Mouse (Mus musculus) macrophage (primary cell): ENCODE measurements around the gene Hoxa3. TPM values are rescaled to one million over a fixed set of nuclear protein-coding genes. Genes with fewer than 3 reads are reported as not detected.

ENCODE experiments used
- H3K27ac ChIP-seq: fragments of 350-480 bp; formaldehyde crosslinking; 2 replicates; pipeline ENCODE4 v1.9.0; 2021
- H3K36me3 ChIP-seq: fragments of 350-480 bp; formaldehyde crosslinking; 2 replicates; pipeline ENCODE4 v1.9.0; 2021; ENCODE audit errors: inconsistent target
- H3K4me3 ChIP-seq: fragments of 350-480 bp; formaldehyde crosslinking; 2 replicates; pipeline ENCODE4 v1.9.0; 2021; ENCODE audit errors: inconsistent target
- H3K79me2 ChIP-seq: fragments of 350-480 bp; formaldehyde crosslinking; 2 replicates; pipeline ENCODE4 v1.9.0; 2021; ENCODE audit errors: inconsistent target
- WGBS: methylation state at CpG from one replicate; pipeline ENCODE4 v1.1.7; 2026; ENCODE audit warnings: inconsistent platforms; ENCODE audit not compliant: missing documents; 5-methylcytosine and 5-hydroxymethylcytosine counted together
- polyA plus RNA-seq: library from polyadenylated mRNA; stranded (reverse); fragments of 250-400 nt; gene quantifications from 3 replicates; pipeline ENCODE4 v1.2.4, GENCODE M21; 2018; ENCODE audit warnings: inconsistent platforms

The Hoxa3 gene
- polyA plus RNA-seq, 1 experiment from 2014 or later: 0.04 TPM

DNA sequence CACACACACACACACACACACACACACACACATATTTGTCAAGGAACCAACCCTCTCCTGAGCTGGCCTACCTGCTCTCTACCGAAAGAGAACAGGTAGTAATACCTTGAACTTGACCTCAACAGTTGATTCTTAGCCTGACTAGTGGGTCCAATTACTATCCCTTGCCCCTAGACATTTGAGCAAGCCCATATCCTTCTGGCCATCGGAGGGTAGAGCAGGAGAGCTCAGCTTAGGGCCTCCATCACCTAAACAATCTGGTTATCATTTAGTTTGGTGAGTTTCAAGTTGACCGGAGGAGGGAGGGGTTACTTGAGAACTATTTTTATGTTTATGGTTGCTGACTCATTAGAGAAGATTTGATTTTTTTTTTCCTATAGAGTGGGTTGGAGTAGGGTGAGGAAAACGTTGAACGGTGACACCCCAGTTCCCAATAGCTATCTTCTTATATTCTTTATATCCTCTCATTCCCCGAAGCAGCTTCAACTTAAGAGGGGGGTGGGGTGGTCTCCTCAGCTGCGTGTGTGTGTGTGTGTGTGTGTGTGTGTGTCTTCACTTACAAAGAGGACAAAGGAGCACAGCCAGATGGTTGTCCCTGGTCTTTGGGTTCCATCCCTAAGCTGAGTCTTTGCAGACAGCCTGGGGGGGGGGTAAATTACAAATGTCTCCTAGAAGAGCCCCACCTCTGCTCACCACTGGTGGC is 38.2 kb upstream of the Hoxa3 start:
- Histone ChIP-seq H3K27ac (no peak overlapping the region), H3K36me3 (no peaks in the 10 kb centered on the region), H3K4me3 (no peak overlapping the region), H3K79me2 (no peaks in the 10 kb centered on the region)
- WGBS: 5% methylated on average over 7 of the region's 7 CpGs

DNA sequence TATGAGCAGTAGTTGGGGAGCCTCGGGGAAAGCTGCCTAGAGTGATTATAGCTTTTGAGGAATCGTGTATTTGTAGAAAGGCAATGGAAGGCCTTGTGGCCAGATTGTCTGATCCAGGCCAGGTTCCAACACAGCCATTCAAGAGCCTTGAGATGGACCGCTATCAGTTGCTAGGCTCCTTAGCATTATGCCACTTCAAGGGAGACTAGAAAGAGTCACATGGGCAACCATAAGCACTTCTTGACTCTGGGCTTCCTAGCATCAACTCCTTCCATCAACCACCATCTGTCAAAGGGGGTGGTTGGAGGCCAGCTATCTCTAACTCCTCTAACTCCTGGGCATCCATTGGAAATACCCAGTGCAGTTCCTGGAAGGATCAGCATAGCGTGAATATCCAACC is 36.7 kb upstream of the Hoxa3 start:
- H3K27ac ChIP-seq: no peak overlapping the region
- H3K4me3 ChIP-seq: no peak overlapping the region
- H3K36me3 ChIP-seq: no peaks in the 10 kb centered on the region
- H3K79me2 ChIP-seq: no peaks in the 10 kb centered on the region
- 37% methylated on average over 4 of the region's 4 CpGs for WGBS

DNA sequence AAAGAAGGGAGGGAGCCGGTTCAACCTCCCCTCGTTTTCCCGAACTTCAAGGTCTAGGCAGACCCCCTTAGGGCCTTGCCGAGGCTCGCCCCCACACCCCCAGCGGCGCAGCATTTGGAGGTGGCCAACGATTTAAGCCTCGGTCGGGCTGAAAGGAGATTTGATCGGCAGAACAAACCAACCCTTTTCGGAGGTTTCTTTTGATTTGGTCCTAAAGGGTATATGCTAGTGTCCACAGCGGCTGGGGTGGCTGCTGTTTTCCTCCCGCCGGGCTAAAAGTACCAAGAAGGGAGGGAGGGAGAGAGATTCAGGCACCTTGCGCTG is 36.2 kb upstream of the Hoxa3 start:
- H3K4me3 ChIP-seq: no peak overlapping the region
- no peak overlapping the region for H3K27ac ChIP-seq
- 5% methylated on average over 16 of the region's 16 CpGs for WGBS
- no peaks in the 10 kb centered on the region for H3K79me2 ChIP-seq
- no peaks in the 10 kb centered on the region for H3K36me3 ChIP-seq

DNA sequence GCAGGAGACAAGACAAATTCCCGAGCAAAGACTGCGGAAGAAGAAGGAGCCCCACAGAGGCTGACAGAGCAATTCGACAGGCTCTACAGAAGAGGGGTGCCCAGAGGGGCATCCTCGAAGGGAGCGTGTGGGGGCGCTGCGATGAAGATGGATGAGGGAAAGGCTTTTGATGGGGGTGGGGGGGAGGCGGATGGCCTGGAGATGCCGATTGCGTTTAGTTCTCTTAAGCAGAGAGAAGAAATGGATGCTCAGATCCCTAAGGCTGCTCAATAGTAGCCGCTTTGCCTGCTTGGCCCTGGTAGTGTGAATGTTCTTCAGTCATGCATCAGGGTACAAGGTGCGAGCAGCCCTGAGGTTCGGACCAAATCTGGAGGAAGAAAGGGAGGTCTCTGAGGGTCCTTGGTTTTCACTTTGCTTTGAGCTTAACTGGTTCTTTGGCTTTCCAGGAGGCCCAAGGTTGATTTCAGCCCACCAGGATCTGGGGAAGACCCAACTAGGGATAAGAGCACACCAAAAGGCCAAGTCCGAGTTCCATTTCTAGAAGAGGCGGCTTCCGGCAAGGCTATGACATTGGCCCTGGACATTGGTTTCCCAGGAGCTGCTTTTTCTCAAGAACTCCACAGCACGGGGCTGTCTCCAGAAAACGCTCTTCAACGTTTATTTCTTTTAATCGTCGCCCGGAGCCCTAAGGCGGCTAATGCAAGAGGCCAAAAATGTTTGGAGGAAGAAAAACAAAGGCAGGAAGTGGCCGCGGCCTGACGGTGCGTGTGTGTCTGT is 35.7 kb upstream of the Hoxa3 start:
- Histone ChIP-seq H3K27ac (no peak overlapping the region), H3K4me3 (no peak overlapping the region), H3K36me3 (no peaks in the 10 kb centered on the region), H3K79me2 (no peaks in the 10 kb centered on the region)
- WGBS: 9% methylated on average over 27 of the region's 27 CpGs

DNA sequence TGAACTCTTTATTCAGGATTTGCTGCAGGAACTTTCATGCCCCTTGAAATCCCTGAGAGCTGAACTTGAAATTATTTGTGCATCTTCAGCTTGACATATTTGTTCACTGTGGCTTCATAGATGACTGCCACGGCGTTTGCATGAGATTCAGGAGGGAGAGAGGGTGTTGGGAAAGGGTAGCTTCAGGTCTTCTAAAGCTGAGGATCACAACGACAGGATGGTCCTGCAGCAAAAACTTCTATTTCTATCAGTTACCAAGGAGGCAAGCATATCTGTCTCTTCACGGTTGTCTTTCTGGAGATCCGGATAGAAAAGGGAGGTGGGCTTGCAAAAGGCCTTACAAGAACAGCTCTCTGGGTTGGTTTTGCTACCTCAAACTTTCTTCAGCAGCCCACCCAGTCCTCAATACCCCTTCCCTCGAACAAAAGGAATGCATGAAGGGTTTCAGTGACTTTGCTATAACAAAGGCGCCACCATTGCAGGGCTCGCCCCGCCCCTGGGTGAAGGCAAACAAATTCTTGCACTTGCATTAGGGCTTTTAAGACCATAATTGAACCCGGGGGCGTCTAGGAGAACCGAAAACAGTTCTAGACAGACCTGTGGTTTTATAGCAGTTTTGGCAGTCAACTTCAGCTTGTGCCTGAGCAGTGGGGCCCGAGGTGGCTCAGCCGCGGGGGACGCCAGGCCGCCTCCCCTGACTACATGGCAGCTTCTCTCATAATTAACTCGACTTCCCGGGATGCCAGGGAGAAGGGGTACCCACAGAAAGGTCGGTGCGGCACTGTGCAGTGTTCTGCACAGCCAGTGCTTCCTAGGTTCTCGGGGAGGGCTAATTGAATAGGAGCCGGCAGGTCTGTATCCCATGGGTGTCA is 34.9 kb upstream of the Hoxa3 start:
- 8% methylated on average over 22 of the region's 23 CpGs for WGBS
- no peaks in the 10 kb centered on the region for H3K36me3 ChIP-seq
- H3K27ac ChIP-seq: no peak overlapping the region
- H3K4me3 ChIP-seq: no peak overlapping the region
- H3K79me2 ChIP-seq: no peaks in the 10 kb centered on the region

DNA sequence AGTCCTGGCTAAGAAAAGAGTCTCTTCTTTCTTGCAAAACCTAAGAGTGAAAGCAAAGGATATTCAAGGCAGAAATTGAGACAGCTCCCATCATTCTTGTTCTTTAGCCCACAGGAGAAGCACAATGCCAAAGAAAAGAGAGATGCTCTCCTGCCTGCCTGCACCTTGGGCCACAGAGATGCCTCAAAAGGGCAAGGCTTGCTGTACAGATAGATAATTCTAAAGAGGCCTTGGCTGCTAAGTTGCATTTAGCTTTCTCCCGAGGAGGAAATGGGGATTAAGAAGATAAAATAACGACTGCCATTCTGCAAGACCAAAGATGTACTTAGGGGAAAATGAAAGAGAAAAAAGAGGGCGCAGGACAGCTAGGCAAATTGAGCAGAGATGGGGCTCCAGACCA is 33.8 kb upstream of the Hoxa3 start:
- 10% methylated on average over 3 of the region's 3 CpGs for WGBS
- Histone ChIP-seq H3K36me3 (no peaks in the 10 kb centered on the region), H3K4me3 (no peak overlapping the region), H3K27ac (no peak overlapping the region), H3K79me2 (no peaks in the 10 kb centered on the region)

DNA sequence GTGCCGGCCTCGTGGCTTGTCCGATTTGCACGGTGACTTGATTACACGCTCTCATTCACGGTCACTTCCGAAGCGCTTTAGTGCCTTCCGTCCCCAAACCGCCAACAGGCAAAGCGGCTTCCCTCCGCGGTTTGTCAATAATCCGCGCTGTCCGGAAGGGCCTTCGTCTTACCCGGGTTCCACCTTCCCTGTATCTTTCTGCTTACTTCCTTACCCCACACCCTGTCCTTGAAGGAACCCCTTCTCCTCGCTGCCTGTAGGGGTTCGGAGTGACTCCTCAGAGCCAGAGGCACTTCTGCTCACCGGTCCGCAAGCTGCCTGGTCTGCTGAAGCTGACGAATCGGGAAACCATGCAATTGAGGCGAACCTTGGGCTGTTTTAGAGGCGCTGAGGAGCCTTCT is 33.3 kb upstream of the Hoxa3 start:
- H3K36me3 ChIP-seq: no peaks in the 10 kb centered on the region
- no peaks in the 10 kb centered on the region for H3K79me2 ChIP-seq
- H3K4me3 ChIP-seq: no peak overlapping the region
- WGBS: under 1% methylated on average over 26 of the region's 26 CpGs
- no peak overlapping the region for H3K27ac ChIP-seq

DNA sequence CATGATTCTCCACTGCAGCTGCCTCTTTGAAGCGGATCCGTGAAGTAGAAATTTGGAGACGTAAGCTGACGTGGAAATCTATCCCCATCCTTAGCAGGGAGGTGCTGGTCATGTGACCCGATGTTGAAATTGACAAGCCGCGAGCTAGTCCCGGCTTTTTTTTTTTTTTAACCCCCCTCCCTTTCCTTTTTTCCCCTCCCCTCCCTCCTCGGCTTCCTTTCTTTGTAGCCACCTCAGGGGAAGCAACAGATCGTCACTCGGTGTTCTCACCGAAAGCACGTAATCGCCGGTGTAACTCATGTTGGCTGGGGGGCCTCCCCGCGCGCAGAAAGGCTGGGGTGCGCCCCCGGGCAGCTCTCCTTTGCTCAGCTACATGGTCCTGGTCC is 32.6 kb upstream of the Hoxa3 start, which contains the start of gene Hoxa11:
Hoxa11 (minus strand) TSS at position 54 of the 386 bp plus-strand sequence.
- Histone ChIP-seq H3K27ac (no peak within 1 kb of the TSS), H3K4me3 (no peak within 1 kb of the TSS), H3K79me2 (no peaks in the 10 kb centered on the region), H3K36me3 (no peaks in the 10 kb centered on the region)
- 4% methylated on average over 18 of the region's 20 CpGs for WGBS

DNA sequence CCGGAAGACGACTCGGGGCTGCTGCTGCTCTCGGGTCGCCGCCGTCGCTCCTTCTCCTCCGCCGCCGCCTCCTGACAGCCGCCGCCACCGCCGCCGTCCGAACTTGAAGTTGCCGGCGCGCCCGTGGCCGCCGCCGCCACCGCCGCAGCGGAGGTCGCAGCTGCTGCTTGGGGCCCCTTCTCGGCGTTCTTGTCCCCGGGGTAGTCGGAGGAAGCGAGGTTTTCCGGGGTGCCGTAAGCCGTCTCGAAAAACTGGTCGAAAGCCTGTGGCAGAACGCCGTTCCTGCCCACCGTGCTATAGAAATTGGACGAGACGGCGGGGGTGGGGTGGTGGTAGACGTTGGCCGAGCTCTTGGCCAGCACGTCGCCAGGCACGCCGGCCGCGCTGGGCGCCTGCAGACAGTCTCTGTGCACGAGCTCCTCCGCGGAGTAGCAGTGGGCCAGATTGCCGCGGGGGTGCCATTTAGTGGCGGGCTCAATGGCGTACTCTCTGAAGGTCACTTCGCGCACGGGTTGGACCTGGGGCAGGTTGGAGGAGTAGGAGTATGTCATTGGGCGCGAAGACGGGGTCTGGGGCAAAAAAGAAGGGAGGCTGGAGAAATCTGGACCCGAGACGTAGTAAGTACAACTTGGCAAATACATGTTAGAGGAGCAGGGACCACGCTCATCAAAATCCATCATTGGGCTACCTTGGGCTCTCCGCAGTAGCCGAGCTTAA is 32.1 kb upstream of the Hoxa3 start:
- Histone ChIP-seq H3K4me3 (no peak overlapping the region), H3K79me2 (no peaks in the 10 kb centered on the region), H3K27ac (no peak overlapping the region), H3K36me3 (no peaks in the 10 kb centered on the region)
- 4% methylated on average over 63 of the region's 71 CpGs for WGBS

DNA sequence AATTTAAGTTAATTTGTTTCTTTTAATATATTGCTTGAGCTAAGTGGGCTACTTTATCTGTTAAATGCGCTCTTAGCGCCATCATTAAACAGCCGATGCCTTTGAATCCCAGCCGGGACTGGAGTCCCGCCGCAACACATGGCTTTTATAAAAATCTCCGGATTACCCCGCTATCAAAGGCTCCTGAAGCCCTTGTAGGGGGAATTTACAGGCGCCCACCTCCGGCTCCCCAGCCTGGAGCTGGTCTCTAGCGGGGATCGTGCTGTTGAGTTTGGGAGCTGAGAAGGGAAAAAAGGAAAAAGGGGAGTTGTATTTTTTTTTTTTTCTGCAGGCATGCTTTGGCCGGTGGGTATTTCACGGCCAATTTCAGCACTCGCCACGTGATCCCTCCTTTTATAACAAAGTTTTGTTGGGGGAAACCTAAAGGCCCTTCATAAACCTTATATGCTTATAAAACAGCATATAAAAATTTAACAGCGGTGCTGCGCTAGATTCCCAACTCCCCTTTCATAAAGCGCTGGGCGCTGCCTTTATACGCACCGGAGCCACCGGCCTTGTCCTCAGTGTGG is 31.4 kb upstream of the Hoxa3 start:
- 8% methylated on average over 23 of the region's 23 CpGs for WGBS
- Histone ChIP-seq H3K36me3 (no peaks in the 10 kb centered on the region), H3K4me3 (no peak overlapping the region), H3K79me2 (no peaks in the 10 kb centered on the region), H3K27ac (no peak overlapping the region)

DNA sequence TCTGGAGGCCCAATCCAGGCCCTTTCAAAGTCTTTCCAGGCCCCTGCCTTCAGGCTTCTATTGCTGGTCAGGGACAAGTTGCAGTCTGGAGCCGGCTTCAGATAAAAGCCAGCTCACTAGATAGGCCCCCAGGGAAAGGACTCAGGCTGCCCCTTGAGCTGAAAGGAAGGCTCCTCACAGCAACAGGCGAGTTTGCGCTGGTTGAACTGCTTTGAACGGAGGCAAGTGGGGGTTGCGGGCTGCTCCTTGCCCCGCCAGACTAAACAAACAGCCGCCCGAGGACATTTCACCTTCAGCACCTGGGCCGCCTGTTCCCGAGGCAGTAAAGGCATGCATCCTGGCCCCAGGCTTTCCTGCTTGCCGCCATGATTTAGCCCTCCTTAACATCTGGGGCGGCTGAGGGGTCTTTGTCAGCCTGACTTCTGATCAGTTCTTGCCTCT is 30.6 kb upstream of the Hoxa3 start:
- H3K27ac ChIP-seq: no peak overlapping the region
- H3K36me3 ChIP-seq: no peaks in the 10 kb centered on the region
- no peak overlapping the region for H3K4me3 ChIP-seq
- 34% methylated on average over 12 of the region's 12 CpGs for WGBS
- H3K79me2 ChIP-seq: no peaks in the 10 kb centered on the region

DNA sequence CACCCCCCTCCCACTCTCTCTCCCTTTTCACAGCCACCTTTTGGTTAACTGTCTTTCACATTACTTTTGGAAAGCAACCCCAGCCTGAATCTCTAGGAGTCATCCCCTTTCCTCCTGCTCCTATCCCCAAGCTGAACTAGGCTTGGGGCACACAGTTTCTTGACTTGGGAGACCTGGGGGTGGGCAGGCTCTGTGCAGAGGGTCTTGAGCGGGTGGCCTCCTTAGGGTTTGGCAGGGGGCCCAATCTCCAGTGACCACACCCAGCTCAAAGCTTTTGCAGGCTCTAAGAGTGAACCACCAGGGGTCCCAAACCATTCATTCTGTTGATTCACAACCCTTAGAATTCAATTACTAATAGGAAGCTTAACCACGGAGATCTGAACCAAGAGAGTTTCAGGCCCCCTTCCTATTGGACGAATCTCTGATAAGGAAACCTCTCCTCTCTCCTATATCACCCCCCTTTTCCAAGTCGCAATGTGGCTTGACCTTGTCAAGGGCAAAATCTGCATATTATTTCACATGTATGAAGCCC is 29.7 kb upstream of the Hoxa3 start:
- H3K4me3 ChIP-seq: no peak overlapping the region
- no peaks in the 10 kb centered on the region for H3K79me2 ChIP-seq
- no peaks in the 10 kb centered on the region for H3K36me3 ChIP-seq
- H3K27ac ChIP-seq: no peak overlapping the region
- WGBS: 35% methylated on average over 4 of the region's 4 CpGs

DNA sequence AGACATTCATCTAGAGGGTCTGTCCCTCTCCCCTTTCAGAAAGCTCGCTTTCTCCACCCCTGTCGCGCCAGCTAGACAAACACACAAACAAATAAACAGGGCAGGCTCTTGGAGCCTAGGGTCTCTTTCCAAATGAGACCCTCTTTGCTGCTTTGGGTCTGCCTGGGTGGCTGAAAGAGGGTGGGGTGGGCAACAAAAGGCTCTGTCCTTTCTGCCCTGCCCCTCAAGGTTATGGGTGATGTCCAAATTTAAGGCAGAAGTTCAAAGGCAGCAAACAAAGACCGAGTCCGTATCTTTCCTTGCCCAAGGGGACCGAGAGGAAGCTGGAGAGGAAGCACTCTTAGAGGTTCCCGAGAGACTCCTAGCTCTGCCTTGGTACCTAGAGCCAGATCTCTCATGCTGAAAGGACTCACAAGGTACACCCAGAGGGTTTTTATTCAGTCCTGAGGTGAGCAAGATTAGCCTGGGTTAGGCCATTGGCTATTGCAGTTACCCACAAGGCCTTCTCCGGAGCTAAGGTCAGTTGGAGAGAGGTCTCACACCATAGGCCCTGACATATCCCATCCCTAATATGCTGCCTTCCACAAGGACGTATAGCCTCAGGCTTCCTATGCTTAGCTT is 28.0 kb upstream of the Hoxa3 start:
- H3K79me2 ChIP-seq: no peaks in the 10 kb centered on the region
- WGBS: 17% methylated on average over 9 of the region's 9 CpGs
- no peak overlapping the region for H3K4me3 ChIP-seq
- H3K36me3 ChIP-seq: no peaks in the 10 kb centered on the region
- no peak overlapping the region for H3K27ac ChIP-seq
